Mouse (Mus musculus): Measurements from ENCODE around the gene Gpa33.

GRCm38 (mm10) chr1:166138136-166138535 is 8.1 kb downstream of the Gpa33 start:
- TF ChIP-seq POLR2A (IDR thresholded peaks at IDR 0.05; ENCODE audit: insufficient read depth, low read depth, low read length), result no peak
- TF ChIP-seq CTCF (IDR thresholded peaks at IDR 0.05), result no peak
